27 mouse cellular contexts compared by ENCODE assay signal in the genomic region with DNA sequence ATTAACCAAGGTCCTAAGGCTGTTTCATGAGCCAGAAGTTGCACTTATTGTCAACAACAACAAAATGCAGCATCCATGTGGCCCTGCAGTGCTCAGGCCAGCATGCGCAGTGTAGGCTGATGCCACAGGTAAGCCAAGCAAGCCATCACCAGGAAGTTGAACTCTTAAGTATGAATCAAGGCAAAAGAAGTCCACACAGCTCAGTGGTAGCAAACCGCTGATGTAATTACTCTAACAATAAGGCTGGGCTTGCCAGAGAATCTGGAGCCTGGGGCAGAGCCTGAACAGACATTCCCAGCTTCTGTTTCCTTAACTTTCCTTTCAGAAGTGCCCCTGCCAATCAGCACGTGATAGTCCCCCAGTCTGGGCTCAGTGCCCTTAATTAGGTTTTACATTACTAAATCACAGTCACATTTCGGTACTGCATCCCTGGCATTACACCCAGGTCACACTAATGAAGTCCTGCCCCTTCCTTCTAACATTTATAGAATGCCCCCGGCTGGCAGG. TPM values are rescaled to one million over a fixed set of nuclear protein-coding genes. Genes with fewer than 3 reads are reported as not detected.
DNase-seq lines count a peak whose midpoint lies in the region; ATAC-seq and TF ChIP-seq lines count a peak whose summit lies in the region.
"Had no signal": no experiment of that assay in that cellular context is flagged by ENCODE, and none has a peak within 500 bp of the region (broad histone marks: within the 10 kb centered on the region; RNA-seq: fewer than 3 reads in every experiment).

No protein-coding gene starts in this region.

- 77% methylated on average over 5 of the region's 5 CpGs for WGBS in heart, embryonic 10.5 days
- WGBS in midbrain, embryonic 14.5 days, result 79% methylated on average over 5 of the region's 5 CpGs
- 79% methylated on average over 5 of the region's 5 CpGs for WGBS in midbrain, embryonic 10.5 days
- 78% methylated on average over 5 of the region's 5 CpGs for WGBS in intestine, postnatal 0 days

- TF ChIP-seq CTCF in intestine, postnatal 0 days (IDR thresholded peaks at IDR 0.05; ENCODE audit: low read depth), result no peak

- no peak overlapping the region for H3K9ac ChIP-seq in midbrain, embryonic 14.5 days (replicated peaks; ENCODE audit: low read length)
- no peak overlapping the region for H3K9ac ChIP-seq in intestine, postnatal 0 days (ENCODE audit: low read depth, low read length)
- H3K9ac ChIP-seq: hindbrain, embryonic 15.5 days; intestine, embryonic 15.5 days; limb, embryonic 12.5 days; liver, postnatal 0 days; neural tube, embryonic 13.5 days had no signal

- H3K27me3 ChIP-seq in heart, embryonic 10.5 days (ENCODE audit: insufficient read depth, poor library complexity, severe bottlenecking), result no peaks in the 10 kb centered on the region
- H3K27me3 ChIP-seq in midbrain, embryonic 14.5 days (ENCODE audit: control insufficient read depth, insufficient read depth, low read length), result no peaks in the 10 kb centered on the region
- H3K27me3 ChIP-seq in midbrain, embryonic 10.5 days (ENCODE audit: low read depth, poor library complexity, severe bottlenecking), result no peaks in the 10 kb centered on the region
- no peaks in the 10 kb centered on the region for H3K27me3 ChIP-seq in intestine, postnatal 0 days (replicated peaks; ENCODE audit: control insufficient read depth, insufficient read depth, low read length)
- H3K27me3 ChIP-seq: hindbrain, embryonic 15.5 days; intestine, embryonic 15.5 days; limb, embryonic 12.5 days; neural tube, embryonic 13.5 days had no signal

- no peak overlapping the region for H3K4me3 ChIP-seq in heart, embryonic 10.5 days
- no peak overlapping the region for H3K4me3 ChIP-seq in midbrain, embryonic 14.5 days (replicated peaks; ENCODE audit: low read depth, low read length)
- H3K4me3 ChIP-seq in midbrain, embryonic 10.5 days, result no peak overlapping the region
- no peak overlapping the region for H3K4me3 ChIP-seq in intestine, postnatal 0 days (ENCODE audit: low read depth, low read length)
- H3K4me3 ChIP-seq: hindbrain, embryonic 15.5 days; intestine, embryonic 15.5 days; limb, embryonic 12.5 days; neural tube, embryonic 13.5 days had no signal

- peak; percentile 33 for DNase-seq in heart, embryonic 10.5 days (ENCODE audit: low spot score)
- DNase-seq in heart, postnatal 14 days, result no peak
- peak; percentile 23 for DNase-seq in midbrain, embryonic 14.5 days
- no peak for DNase-seq in midbrain, embryonic 10.5 days (ENCODE audit: low spot score)
- DNase-seq in fat pad, adult 2 months (ENCODE audit: extremely low read depth, low read depth, low spot score), result peak; percentile 34
- peak; percentile 23 for DNase-seq in gonadal fat pad, adult 2 months (ENCODE audit: low read depth)
- DNase-seq: adrenal gland, postnatal 14 days; B cell, adult 2 months; cerebellum, adult 9-10 months; gastrocnemius, postnatal 36 days; kidney, adult 9 months; kidney, postnatal 4 days; liver, postnatal 0 days; right cerebral cortex, adult 18-20 months; right cerebral cortex, postnatal 4 days; thymus, postnatal 25 days had no signal

- H3K4me1 ChIP-seq in heart, embryonic 10.5 days, result peaks cover 21% of the 10 kb centered on the region
- H3K4me1 ChIP-seq in midbrain, embryonic 14.5 days (ENCODE audit: control insufficient read depth, insufficient read depth, low read length), result peaks cover 23% of the 10 kb centered on the region
- H3K4me1 ChIP-seq in midbrain, embryonic 10.5 days, result peaks cover 13% of the 10 kb centered on the region
- no peaks in the 10 kb centered on the region for H3K4me1 ChIP-seq in intestine, postnatal 0 days (replicated peaks; ENCODE audit: control insufficient read depth, insufficient read depth, low read length)

- H3K27ac ChIP-seq in heart, embryonic 10.5 days, result no peak overlapping the region
- no peak overlapping the region for H3K27ac ChIP-seq in midbrain, embryonic 14.5 days (replicated peaks; ENCODE audit: low read depth, low read length)
- H3K27ac ChIP-seq in midbrain, embryonic 10.5 days (replicated peaks), result no peak overlapping the region
- no peak overlapping the region for H3K27ac ChIP-seq in intestine, postnatal 0 days (ENCODE audit: low read depth, low read length)
- H3K27ac ChIP-seq: hindbrain, embryonic 15.5 days; intestine, embryonic 15.5 days; limb, embryonic 12.5 days; macrophage; neural tube, embryonic 13.5 days had no signal

- ATAC-seq in midbrain, embryonic 14.5 days (ENCODE audit: low FRiP score, low TSS enrichment), result no peak
- no peak for ATAC-seq in intestine, postnatal 0 days
- ATAC-seq: activated CD4-positive, CD25-positive, alpha-beta regulatory T cell, adult 4 months; intestine, embryonic 15.5 days; liver, postnatal 0 days; lung, postnatal 0 days had no signal

- H3K9me3 ChIP-seq in heart, embryonic 10.5 days, result no peaks in the 10 kb centered on the region
- H3K9me3 ChIP-seq in midbrain, embryonic 14.5 days (ENCODE audit: control insufficient read depth, low read length), result no peaks in the 10 kb centered on the region
- H3K9me3 ChIP-seq in midbrain, embryonic 10.5 days (replicated peaks), result no peaks in the 10 kb centered on the region; the same call in 1 of the 2 replicates
- no peaks in the 10 kb centered on the region for H3K9me3 ChIP-seq in intestine, postnatal 0 days (ENCODE audit: control insufficient read depth)
- H3K9me3 ChIP-seq: G1E; hindbrain, embryonic 15.5 days; intestine, embryonic 15.5 days had no signal

- intact Hi-C loops in heart, postnatal 14 days (cut with DNase I), result no loop called here

- no peak overlapping the region for H3K4me2 ChIP-seq in midbrain, embryonic 14.5 days (ENCODE audit: low read length)
- H3K4me2 ChIP-seq in intestine, postnatal 0 days (replicated peaks; ENCODE audit: low read depth), result no peak overlapping the region
- H3K4me2 ChIP-seq: heart, embryonic 11.5 days; hindbrain, embryonic 15.5 days; intestine, embryonic 15.5 days; limb, embryonic 12.5 days; liver, embryonic 11.5 days; neural tube, embryonic 13.5 days had no signal

- 0 out of 2 replicates have a peak, but pooled peaks cover 2% of the 10 kb centered on the region for H3K36me3 ChIP-seq in heart, embryonic 10.5 days
- no peaks in the 10 kb centered on the region for H3K36me3 ChIP-seq in midbrain, embryonic 14.5 days (ENCODE audit: control insufficient read depth, insufficient read depth, low read length)
- peaks cover 9% of the 10 kb centered on the region for H3K36me3 ChIP-seq in midbrain, embryonic 10.5 days
- H3K36me3 ChIP-seq in intestine, postnatal 0 days (ENCODE audit: control insufficient read depth, insufficient read depth), result no peaks in the 10 kb centered on the region
- H3K36me3 ChIP-seq: G1E; hindbrain, embryonic 15.5 days; intestine, embryonic 15.5 days; limb, embryonic 12.5 days; neural tube, embryonic 13.5 days had no signal

RNA-seq across cellular contexts. Expression of a gene that starts 34.6 kb away (rescaled TPM):
- polyA plus RNA-seq in heart, embryonic 10.5 days (2016; fragmentation: Nextera tagmentation; extraction: Ambion mirVana), result 18.4 and 22.8 TPM in 2 replicates
- total RNA-seq in heart, postnatal 14 days (2021), result 10 to 100 TPM; 29.5 to 33.7 TPM
- 40.1 and 44.6 TPM in 2 replicates for polyA plus RNA-seq in midbrain, embryonic 14.5 days (2014; fragmentation: Nextera tagmentation; extraction: Ambion mirVana)
- polyA plus RNA-seq in midbrain, embryonic 10.5 days (2016; fragmentation: Nextera tagmentation; extraction: Ambion mirVana), result 11.3 and 16.8 TPM in 2 replicates
- polyA plus RNA-seq in gonadal fat pad, adult 2 months (2012; rRNA removed), result 3.9 and 6.6 TPM in 2 replicates
- polyA plus RNA-seq in intestine, postnatal 0 days (2015; fragmentation: Nextera tagmentation; extraction: Ambion mirVana), result 7.5 and 8.0 TPM in 2 replicates

Comparison
In these comparisons a context has a peak if more than half of its experiments do, and no peak if none do; other contexts are left out.
1. DNase-seq: peak in heart, embryonic 10.5 days (single experiment), midbrain, embryonic 14.5 days (single experiment), fat pad, adult 2 months (single experiment) and gonadal fat pad, adult 2 months (single experiment); none in heart, postnatal 14 days (0 of 2) and midbrain, embryonic 10.5 days (single experiment).